Mouse (Mus musculus) limb, embryonic 13.5 days (tissue): ENCODE data around the gene Morc2a. TPM values are rescaled to one million over a fixed set of nuclear protein-coding genes. Genes with fewer than 3 reads are reported as not detected.

ENCODE experiments used
- ATAC-seq: fragments of 200-750 bp; cut with Nextera tagmentation; 2 replicates; pipeline ENCODE4 v1.8.0; 2017; ENCODE audit warnings: low read depth, moderate number of reproducible peaks, moderate TSS enrichment; ENCODE audit not compliant: low FRiP score
- H3K27ac ChIP-seq: fragments of 300-500 bp; sonication (generic); 2 replicates; pipeline ENCODE4 v1.5.1; 2015; ENCODE audit warnings: inconsistent platforms, mild to moderate bottlenecking, moderate library complexity
- H3K27me3 ChIP-seq: fragments of 300-500 bp; sonication (generic); 2 replicates; pipeline ENCODE4 v1.6.1; 2015; ENCODE audit warnings: mild to moderate bottlenecking, inconsistent platforms
- H3K36me3 ChIP-seq: fragments of 300-500 bp; sonication (generic); 2 replicates; pipeline ENCODE4 v1.6.1; 2015; ENCODE audit warnings: inconsistent platforms, mild to moderate bottlenecking, moderate library complexity
- H3K4me1 ChIP-seq: fragments of 300-500 bp; sonication (generic); 2 replicates; pipeline ENCODE4 v1.6.1; 2015; ENCODE audit warnings: inconsistent platforms
- H3K4me2 ChIP-seq: fragments of 300-500 bp; sonication (generic); replicated peaks from 2 replicates; pipeline ENCODE4 v1.6.1; 2015; ENCODE audit warnings: inconsistent platforms, mild to moderate bottlenecking, moderate library complexity
- H3K4me3 ChIP-seq: fragments of 300-500 bp; sonication (generic); 2 replicates; pipeline ENCODE4 v1.5.1; 2015; ENCODE audit warnings: moderate library complexity, mild to moderate bottlenecking, inconsistent platforms
- H3K9ac ChIP-seq: fragments of 300-500 bp; sonication (generic); 2 replicates; pipeline ENCODE4 v1.6.1; 2015; ENCODE audit warnings: mild to moderate bottlenecking, inconsistent platforms
- H3K9me3 ChIP-seq: fragments of 300-500 bp; sonication (generic); 2 replicates; pipeline ENCODE4 v1.6.1; 2016; ENCODE audit warnings: inconsistent platforms
- WGBS: fragments of 180-500 bp; shearing (Covaris S2); methylation state at CpG from one replicate; pipeline ENCODE4 v1.1.7; 2015; 5-methylcytosine and 5-hydroxymethylcytosine counted together
- polyA plus RNA-seq: library from polyadenylated mRNA; unstranded; fragments of >200 nt; fragmentation: Nextera tagmentation; extraction: Ambion mirVana; gene quantifications from 2 replicates; pipeline ENCODE4 v1.2.1, GENCODE M21; 2015

The Morc2a gene
- polyA plus RNA-seq, 1 experiment from 2014 or later = 37.0 TPM

- no peaks in the 10 kb centered on the region for H3K27me3 ChIP-seq
- no peak overlapping the region for H3K27ac ChIP-seq
- H3K9ac ChIP-seq = no peak overlapping the region
- no peaks in the 10 kb centered on the region for H3K4me1 ChIP-seq
- no peak overlapping the region for H3K4me3 ChIP-seq
- 90% methylated on average over 2 of the region's 2 CpGs for WGBS
- H3K9me3 ChIP-seq = no peaks in the 10 kb centered on the region
- H3K4me2 ChIP-seq = no peak overlapping the region
- no peak for ATAC-seq
- H3K36me3 ChIP-seq = peaks cover 48% of the 10 kb centered on the region
These were observed 13.0 kb downstream of the Morc2a start for GRCm38 (mm10) chr11:3661964-3662363.

- WGBS = 85% methylated on average over 3 of the region's 3 CpGs
- no peaks in the 10 kb centered on the region for H3K4me1 ChIP-seq
- H3K9ac ChIP-seq = no peak overlapping the region
- H3K4me2 ChIP-seq = no peak overlapping the region
- no peaks in the 10 kb centered on the region for H3K9me3 ChIP-seq
- no peak overlapping the region for H3K4me3 ChIP-seq
- H3K36me3 ChIP-seq = peaks cover 82% of the 10 kb centered on the region
- no peak for ATAC-seq
- H3K27ac ChIP-seq = no peak overlapping the region
- H3K27me3 ChIP-seq = no peaks in the 10 kb centered on the region
These were observed 18.5 kb downstream of the Morc2a start for GRCm38 (mm10) chr11:3667506-3667905.

- no peaks in the 10 kb centered on the region for H3K27me3 ChIP-seq
- no peaks in the 10 kb centered on the region for H3K9me3 ChIP-seq
- ATAC-seq = no peak
- H3K4me1 ChIP-seq = no peaks in the 10 kb centered on the region
- no peak overlapping the region for H3K9ac ChIP-seq
- H3K36me3 ChIP-seq = peaks cover 86% of the 10 kb centered on the region
- H3K4me3 ChIP-seq = no peak overlapping the region
- 95% methylated on average over 2 of the region's 2 CpGs for WGBS
- H3K4me2 ChIP-seq = no peak overlapping the region
- H3K27ac ChIP-seq = no peak overlapping the region
These were observed 19.8 kb downstream of the Morc2a start for GRCm38 (mm10) chr11:3668768-3669167.

- ATAC-seq = no peak
- no peak overlapping the region for H3K4me2 ChIP-seq
- H3K27me3 ChIP-seq = no peaks in the 10 kb centered on the region
- no peaks in the 10 kb centered on the region for H3K9me3 ChIP-seq
- peaks cover 86% of the 10 kb centered on the region for H3K36me3 ChIP-seq
- no peaks in the 10 kb centered on the region for H3K4me1 ChIP-seq
- no peak overlapping the region for H3K4me3 ChIP-seq
- H3K9ac ChIP-seq = no peak overlapping the region
- no peak overlapping the region for H3K27ac ChIP-seq
These were observed 20.9 kb downstream of the Morc2a start for GRCm38 (mm10) chr11:3669849-3670248.

GRCm38 (mm10) chr11:3671000-3671628 is 22.1 kb downstream of the Morc2a start:
- Histone ChIP-seq H3K27me3 (no peaks in the 10 kb centered on the region), H3K27ac (no peak overlapping the region), H3K9me3 (no peaks in the 10 kb centered on the region), H3K36me3 (peaks cover 92% of the 10 kb centered on the region), H3K9ac (no peak overlapping the region), H3K4me2 (no peak overlapping the region), H3K4me1 (no peaks in the 10 kb centered on the region), H3K4me3 (no peak overlapping the region)
- ATAC-seq = no peak
- WGBS = 98% methylated on average over 1 of the region's 1 CpGs

GRCm38 (mm10) chr11:3674545-3674944 is 25.6 kb downstream of the Morc2a start:
- Histone ChIP-seq H3K4me1 (no peaks in the 10 kb centered on the region), H3K36me3 (peaks cover 96% of the 10 kb centered on the region), H3K27ac (no peak overlapping the region), H3K4me2 (no peak overlapping the region), H3K27me3 (no peaks in the 10 kb centered on the region), H3K9ac (no peak overlapping the region), H3K9me3 (no peaks in the 10 kb centered on the region), H3K4me3 (no peak overlapping the region)
- ATAC-seq = no peak
- WGBS = 83% methylated on average over 4 of the region's 4 CpGs

- Histone ChIP-seq H3K9me3 (no peaks in the 10 kb centered on the region), H3K36me3 (peaks cover 97% of the 10 kb centered on the region), H3K27ac (no peak overlapping the region), H3K4me2 (no peak overlapping the region), H3K4me1 (no peaks in the 10 kb centered on the region), H3K9ac (no peak overlapping the region), H3K4me3 (no peak overlapping the region), H3K27me3 (no peaks in the 10 kb centered on the region)
- 96% methylated on average over 5 of the region's 5 CpGs for WGBS
- no peak for ATAC-seq
These were observed 27.4 kb downstream of the Morc2a start for GRCm38 (mm10) chr11:3676423-3676822.

GRCm38 (mm10) chr11:3677204-3677603 is 28.2 kb downstream of the Morc2a start:
- Histone ChIP-seq H3K36me3 (peaks cover 93% of the 10 kb centered on the region), H3K4me3 (no peak overlapping the region), H3K4me1 (no peaks in the 10 kb centered on the region), H3K27me3 (no peaks in the 10 kb centered on the region), H3K9me3 (no peaks in the 10 kb centered on the region), H3K9ac (no peak overlapping the region), H3K4me2 (no peak overlapping the region), H3K27ac (no peak overlapping the region)
- WGBS = 83% methylated on average over 6 of the region's 6 CpGs
- no peak for ATAC-seq

GRCm38 (mm10) chr11:3679771-3680170 is 30.8 kb downstream of the Morc2a start:
- Histone ChIP-seq H3K4me2 (no peak overlapping the region), H3K36me3 (peaks cover 89% of the 10 kb centered on the region), H3K9me3 (no peaks in the 10 kb centered on the region), H3K27me3 (no peaks in the 10 kb centered on the region), H3K9ac (no peak overlapping the region), H3K4me1 (no peaks in the 10 kb centered on the region), H3K27ac (no peak overlapping the region), H3K4me3 (no peak overlapping the region)
- WGBS = 93% methylated on average over 3 of the region's 3 CpGs
- no peak for ATAC-seq

GRCm38 (mm10) chr11:3683696-3684095 is 34.7 kb downstream of the Morc2a start:
- peaks cover 88% of the 10 kb centered on the region for H3K36me3 ChIP-seq
- no peak overlapping the region for H3K4me3 ChIP-seq
- no peak overlapping the region for H3K27ac ChIP-seq
- H3K27me3 ChIP-seq = no peaks in the 10 kb centered on the region
- WGBS = 94% methylated on average over 11 of the region's 11 CpGs
- H3K9me3 ChIP-seq = no peaks in the 10 kb centered on the region
- no peak overlapping the region for H3K4me2 ChIP-seq
- no peak for ATAC-seq
- H3K9ac ChIP-seq = no peak overlapping the region
- H3K4me1 ChIP-seq = no peaks in the 10 kb centered on the region

- Histone ChIP-seq H3K27me3 (no peaks in the 10 kb centered on the region), H3K9ac (no peak overlapping the region), H3K4me3 (no peak overlapping the region), H3K36me3 (peaks cover 88% of the 10 kb centered on the region), H3K4me2 (no peak overlapping the region), H3K27ac (no peak overlapping the region), H3K4me1 (no peaks in the 10 kb centered on the region), H3K9me3 (no peaks in the 10 kb centered on the region)
- WGBS = 89% methylated on average over 1 of the region's 1 CpGs
- ATAC-seq = no peak
These were observed 35.2 kb downstream of the Morc2a start for GRCm38 (mm10) chr11:3684232-3684631.

- Histone ChIP-seq H3K9ac (no peak overlapping the region), H3K27me3 (no peaks in the 10 kb centered on the region), H3K4me3 (no peak overlapping the region), H3K9me3 (no peaks in the 10 kb centered on the region), H3K36me3 (peaks cover 90% of the 10 kb centered on the region), H3K27ac (no peak overlapping the region), H3K4me1 (no peaks in the 10 kb centered on the region), H3K4me2 (no peak overlapping the region)
- WGBS = 97% methylated on average over 5 of the region's 5 CpGs
- ATAC-seq = no peak
These were observed 35.9 kb downstream of the Morc2a start for GRCm38 (mm10) chr11:3684723-3685430.

- no peaks in the 10 kb centered on the region for H3K9me3 ChIP-seq
- H3K4me2 ChIP-seq = no peak overlapping the region
- no peak overlapping the region for H3K9ac ChIP-seq
- peaks cover 90% of the 10 kb centered on the region for H3K36me3 ChIP-seq
- H3K27ac ChIP-seq = no peak overlapping the region
- no peak overlapping the region for H3K4me3 ChIP-seq
- WGBS = 93% methylated on average over 8 of the region's 8 CpGs
- ATAC-seq = no peak
- H3K4me1 ChIP-seq = no peaks in the 10 kb centered on the region
- H3K27me3 ChIP-seq = no peaks in the 10 kb centered on the region
These were observed 36.4 kb downstream of the Morc2a start for GRCm38 (mm10) chr11:3685431-3685830.
